Mouse (Mus musculus) left cerebral cortex, adult 9 months (tissue): ENCODE measurements around the gene A930018P22Rik.
"Not testable (repeated sequence)": the region's sequence is repeated elsewhere in the genome, so short reads cannot be mapped to it uniquely, and the experiment has no call there.

Source experiments
- DNase-seq, 2 experiments: peaks; one replicate each; pipeline ENCODE4 v3.0.0; 2022; ENCODE audit warnings: low spot score in 2 of 2

The A930018P22Rik gene

DNA sequence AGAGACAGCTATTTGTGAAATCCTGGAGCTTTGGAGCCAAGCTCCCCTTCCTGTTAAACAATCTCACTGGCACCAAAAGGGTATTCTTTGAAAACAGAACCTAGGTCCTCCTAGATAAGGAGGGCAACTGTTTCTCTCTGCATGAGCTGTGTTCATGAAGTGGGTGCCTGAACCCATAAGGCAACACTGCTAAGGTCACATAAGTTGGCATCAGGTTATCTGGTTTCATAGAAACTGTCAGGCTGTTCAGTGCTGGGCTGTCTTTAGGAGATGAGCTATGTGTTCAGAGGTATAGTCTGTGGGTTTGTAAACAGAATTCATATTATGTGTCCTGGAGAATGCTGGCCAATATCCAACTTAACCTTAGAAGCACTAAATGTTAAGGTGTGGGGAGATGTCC lies 5.4 kb upstream of the A930018P22Rik start:
- DNase-seq, result not testable (repeated sequence)

DNA sequence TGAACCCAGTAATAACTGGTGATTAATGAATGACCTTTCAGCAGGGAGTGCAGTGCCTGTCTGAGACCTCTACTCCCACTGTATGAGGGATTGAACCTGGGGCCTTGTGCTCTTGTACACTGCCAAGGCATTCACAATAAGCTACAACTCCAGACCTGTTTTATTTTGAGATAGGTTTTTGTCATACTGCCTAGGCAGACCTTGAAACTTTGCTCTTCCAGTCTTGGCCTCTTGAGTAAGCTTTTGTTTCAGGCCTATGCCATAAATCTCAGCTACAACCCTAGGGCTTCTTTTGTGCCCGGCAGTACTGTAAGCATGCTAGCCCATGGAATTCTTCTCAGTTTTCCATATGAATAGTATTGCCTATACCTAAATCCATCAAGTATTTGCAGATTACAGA lies 3.5 kb upstream of the A930018P22Rik start:
- DNase-seq, result no peak

GRCm38 (mm10) chr2:104120312-104120711 lies 2.3 kb upstream of the A930018P22Rik start:
- DNase-seq, result no peak

- no peak for DNase-seq
These were observed 676 bp upstream of the A930018P22Rik start for GRCm38 (mm10) chr2:104121681-104122504.

DNA sequence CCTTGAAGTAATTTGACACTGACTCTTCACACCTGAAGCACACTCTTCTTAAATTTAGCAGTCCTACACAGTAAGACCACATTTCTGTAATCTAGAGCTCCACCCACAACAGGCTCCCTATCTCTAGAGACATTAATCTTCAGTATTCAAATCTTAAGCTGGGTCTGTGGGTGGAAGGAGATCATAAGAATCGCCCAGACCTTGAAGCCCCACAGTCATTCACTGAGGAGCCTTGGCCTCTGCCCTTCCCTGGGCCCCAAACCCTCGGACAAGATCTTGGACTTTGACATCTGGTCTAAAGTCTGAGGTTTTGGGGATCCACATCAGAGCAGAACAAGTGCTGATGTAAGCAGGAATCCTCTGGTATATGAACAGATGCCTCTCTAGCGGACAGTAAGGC lies 971 bp downstream of the A930018P22Rik start:
- no peak for DNase-seq

DNA sequence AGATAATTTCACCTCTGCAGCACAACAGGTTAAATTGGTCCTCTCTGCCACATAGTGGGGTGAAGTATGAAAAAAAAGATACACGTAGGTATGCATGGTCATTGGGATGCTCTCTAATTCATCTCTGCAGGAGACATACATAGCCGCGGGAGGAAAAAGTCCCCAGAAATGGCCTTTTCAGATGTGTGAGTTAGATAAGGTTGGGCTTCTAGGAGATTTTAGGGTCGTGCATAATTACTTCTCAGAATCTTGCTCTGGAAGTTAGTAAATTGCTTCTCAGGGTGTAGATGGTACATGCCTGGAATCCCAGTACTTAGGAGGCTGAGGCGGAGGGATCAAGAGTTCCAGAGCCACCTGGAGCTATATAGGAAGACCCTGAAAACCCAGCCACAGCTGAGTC lies 1.5 kb downstream of the A930018P22Rik start:
- DNase-seq, result no peak

- DNase-seq, result no peak
These were observed 6.4 kb downstream of the A930018P22Rik start for GRCm38 (mm10) chr2:104128803-104129531.

DNA sequence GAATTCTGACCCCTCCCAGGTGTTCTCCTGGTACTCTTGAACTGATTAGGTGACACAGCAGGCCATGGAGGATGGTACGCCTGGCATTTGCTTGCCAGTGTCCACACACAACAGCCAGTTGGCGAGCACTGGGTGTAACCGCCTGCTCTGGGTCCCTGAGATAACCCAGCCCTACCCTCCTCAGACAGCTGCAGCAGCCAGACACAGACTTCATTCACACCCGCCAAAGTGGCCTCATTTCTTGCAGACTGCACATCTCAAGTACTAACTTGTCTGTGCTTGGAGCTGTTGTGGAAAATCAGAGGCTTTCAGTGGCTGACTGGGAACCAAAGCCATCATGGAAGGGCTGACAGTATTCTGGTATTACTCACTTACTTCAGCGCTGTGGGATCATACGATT lies 7.6 kb downstream of the A930018P22Rik start:
- DNase-seq, result no peak

GRCm38 (mm10) chr2:104130969-104131368 lies 8.4 kb downstream of the A930018P22Rik start:
- no peak for DNase-seq

- DNase-seq, result no peak
These were observed 9.8 kb downstream of the A930018P22Rik start for GRCm38 (mm10) chr2:104132266-104132859.

DNA sequence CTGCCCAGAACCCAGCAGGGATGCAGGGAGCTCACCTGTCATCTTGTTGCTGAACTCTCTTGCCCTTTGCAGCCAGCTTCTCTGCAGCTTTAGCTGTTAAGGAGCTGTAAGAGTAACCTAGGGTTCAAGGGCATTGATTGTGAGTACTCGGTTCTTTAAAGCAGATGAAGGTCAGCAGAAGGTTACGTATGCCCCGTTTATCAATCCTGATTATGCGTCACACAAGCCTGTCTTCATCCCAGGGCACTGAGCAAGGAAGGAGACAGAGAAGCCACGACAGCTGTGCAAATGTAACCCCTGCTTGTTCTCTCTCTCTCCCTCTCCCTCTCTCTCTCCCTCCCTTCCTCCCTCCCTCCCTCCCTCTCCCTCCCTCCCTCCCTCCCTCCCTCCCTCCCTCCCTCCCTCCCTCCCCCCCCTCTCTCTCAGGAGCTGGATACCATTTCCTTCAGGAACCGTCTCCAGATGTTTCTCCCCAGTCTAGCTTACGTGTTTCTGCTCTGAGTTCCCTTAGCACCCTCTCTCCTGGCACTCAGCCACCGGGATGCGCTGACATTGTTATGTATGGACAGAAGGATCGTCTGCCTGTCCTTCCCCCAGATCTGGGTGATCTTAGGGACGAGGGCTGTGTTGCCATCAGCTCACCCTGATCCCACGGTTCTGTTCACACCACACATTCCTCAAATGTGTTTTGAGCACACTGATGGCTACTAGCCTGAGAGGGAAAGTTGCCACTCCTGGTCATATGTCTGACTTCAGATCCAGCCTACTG lies 10.7 kb downstream of the A930018P22Rik start:
- no peak for DNase-seq

DNA sequence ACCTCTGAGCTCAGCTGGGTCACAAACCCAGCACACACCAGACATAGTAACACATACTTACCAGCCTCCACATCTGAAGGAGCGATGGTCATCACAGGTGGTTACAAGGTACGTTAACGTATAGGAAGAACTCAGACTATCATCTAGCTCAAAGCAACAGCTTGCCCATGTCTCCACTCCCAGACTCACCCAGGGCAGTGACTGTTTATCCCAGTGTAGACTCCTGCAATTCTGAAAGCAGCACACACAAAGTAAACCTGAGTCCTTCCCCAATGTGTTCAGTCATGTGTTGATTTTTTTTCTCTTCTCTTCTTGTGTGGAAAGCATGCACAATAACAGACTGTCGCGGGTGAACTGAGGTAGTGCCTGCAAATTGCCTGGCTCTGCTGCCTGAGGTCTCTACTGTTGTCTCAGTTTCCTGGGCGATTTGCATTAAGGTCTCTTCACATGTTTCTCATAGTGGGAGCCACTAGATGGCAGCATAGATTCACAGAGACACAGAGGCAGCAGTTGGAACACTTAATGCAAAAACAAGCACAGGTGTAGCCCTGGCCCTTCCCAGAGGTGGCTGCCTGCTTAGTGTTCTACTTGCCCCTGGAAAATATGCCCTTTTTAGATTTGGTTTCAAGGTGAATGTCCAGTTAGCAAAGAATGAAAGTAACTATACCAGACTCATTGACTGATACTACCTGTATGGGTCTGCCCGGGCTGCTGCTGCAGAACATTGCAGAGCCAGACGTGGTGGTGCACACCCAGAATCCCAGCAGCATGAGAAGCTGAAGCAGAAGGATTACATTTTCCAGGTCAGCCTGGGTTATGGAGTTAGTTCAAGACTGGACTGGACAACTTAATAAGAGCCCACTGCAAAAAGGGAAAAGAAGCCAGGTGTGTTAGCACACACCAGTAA lies 11.8 kb downstream of the A930018P22Rik start:
- DNase-seq, result peak in 1 of 2 experiments; percentile 82

GRCm38 (mm10) chr2:104135920-104136319 lies 13.4 kb downstream of the A930018P22Rik start:
- DNase-seq, result no peak

GRCm38 (mm10) chr2:104142140-104142539 lies 19.6 kb downstream of the A930018P22Rik start:
- DNase-seq, result no peak

GRCm38 (mm10) chr2:104144004-104144403 lies 21.4 kb downstream of the A930018P22Rik start:
- DNase-seq, result no peak

- DNase-seq, result peak in 1 of 2 experiments; percentile 42
These were observed 23.4 kb downstream of the A930018P22Rik start for GRCm38 (mm10) chr2:104145983-104146382.

- DNase-seq, result no peak
These were observed 25.5 kb downstream of the A930018P22Rik start for GRCm38 (mm10) chr2:104147910-104148561.

GRCm38 (mm10) chr2:104150608-104151397 lies 28.2 kb downstream of the A930018P22Rik start:
- DNase-seq, result no peak

GRCm38 (mm10) chr2:104153345-104153744 lies 30.8 kb downstream of the A930018P22Rik start:
- no peak for DNase-seq
